Mouse (Mus musculus) kidney, postnatal 0 days (tissue): Measurements from ENCODE around the gene Slc35f6. TPM values are rescaled to one million over a fixed set of nuclear protein-coding genes. Genes with fewer than 3 reads are reported as not detected.
"Not testable (repeated sequence)": the region's sequence is repeated elsewhere in the genome, so short reads cannot be mapped to it uniquely, and the experiment has no call there.

Experiments used
- ATAC-seq: fragments of 200-750 bp; cut with Nextera tagmentation; replicated peaks from 2 replicates; pipeline ENCODE4 v1.8.0; 2017; ENCODE audit warnings: low read depth, moderate number of reproducible peaks, moderate TSS enrichment, moderate library complexity; ENCODE audit not compliant: low FRiP score
- DNase-seq: peaks from one replicate; pipeline ENCODE4 v3.0.0-alpha.2; 2016; ENCODE audit warnings: low spot score
- H3K27ac ChIP-seq: fragments of 300-500 bp; sonication (generic); 2 replicates; pipeline ENCODE4 v1.5.1; 2014; ENCODE audit warnings: mild to moderate bottlenecking
- H3K27me3 ChIP-seq: fragments of 300-500 bp; sonication (generic); 2 replicates; pipeline ENCODE4 v1.6.1; 2014; ENCODE audit warnings: low read length, mixed read lengths; ENCODE audit not compliant: insufficient read depth
- H3K36me3 ChIP-seq: fragments of 300-500 bp; sonication (generic); 2 replicates; pipeline ENCODE4 v1.6.1; 2014; ENCODE audit warnings: low read length, mixed read lengths; ENCODE audit not compliant: insufficient read depth
- H3K4me1 ChIP-seq: fragments of 300-500 bp; sonication (generic); replicated peaks from 2 replicates; pipeline ENCODE4 v1.6.1; 2014; ENCODE audit warnings: antibody characterized with exemption, low read length, mixed read lengths; ENCODE audit not compliant: insufficient read depth
- H3K4me2 ChIP-seq: fragments of 300-500 bp; sonication (generic); 2 replicates; pipeline ENCODE4 v1.6.1; 2014; ENCODE audit warnings: mild to moderate bottlenecking, low read length, moderate library complexity, mixed read lengths
- H3K4me3 ChIP-seq: fragments of 300-500 bp; sonication (generic); replicated peaks from 2 replicates; pipeline ENCODE4 v1.5.1; 2014; ENCODE audit warnings: low read depth, low read length
- H3K9ac ChIP-seq: fragments of 300-500 bp; sonication (generic); 2 replicates; pipeline ENCODE4 v1.6.1; 2014; ENCODE audit warnings: low read depth, low read length
- H3K9me3 ChIP-seq: fragments of 300-500 bp; sonication (generic); replicated peaks from 2 replicates; pipeline ENCODE4 v1.6.1; 2016; ENCODE audit warnings: low read length, inconsistent platforms, mixed read lengths
- CTCF ChIP-seq: IDR thresholded peaks from 2 replicates; pipeline ENCODE4 v1.5.1; 2016; ENCODE audit warnings: antibody characterized with exemption, low read depth, mild to moderate bottlenecking, moderate library complexity
- WGBS: fragments of 180-500 bp; shearing (Covaris S2); extraction: QIAGEN DNeasy Blood & Tissue Kit; methylation state at CpG from one replicate; pipeline ENCODE4 v1.1.7; 2014; 5-methylcytosine and 5-hydroxymethylcytosine counted together
- polyA plus RNA-seq: library from polyadenylated mRNA; unstranded; fragments of >200 nt; fragmentation: Nextera tagmentation; extraction: Ambion mirVana; gene quantifications from 2 replicates; pipeline ENCODE4 v1.2.1, GENCODE M21; 2015

Gene Slc35f6
- polyA plus RNA-seq, 1 experiment from 2014 or later: 24.8 TPM

- H3K27ac ChIP-seq: no peak overlapping the region
- H3K4me2 ChIP-seq: no peak overlapping the region
- WGBS: 85% methylated on average over 7 of the region's 7 CpGs
- no peaks in the 10 kb centered on the region for H3K27me3 ChIP-seq
- H3K9me3 ChIP-seq: no peaks in the 10 kb centered on the region
- no peak overlapping the region for H3K4me3 ChIP-seq
- no peak for ATAC-seq
- DNase-seq: no peak
- H3K36me3 ChIP-seq: peaks cover 27% of the 10 kb centered on the region
- TF ChIP-seq CTCF: no peak
- no peak overlapping the region for H3K9ac ChIP-seq
- H3K4me1 ChIP-seq: no peaks in the 10 kb centered on the region
Measured at GRCm38 (mm10) chr5:30676800-30677199, 29.1 kb downstream of the Slc35f6 start.

- not testable (repeated sequence) for H3K27ac ChIP-seq, H3K4me3 ChIP-seq, H3K4me2 ChIP-seq, H3K4me1 ChIP-seq, ATAC-seq, H3K27me3 ChIP-seq, H3K9me3 ChIP-seq, H3K9ac ChIP-seq, DNase-seq
- 94% methylated on average over 3 of the region's 3 CpGs for WGBS
- peaks cover 15% of the 10 kb centered on the region for H3K36me3 ChIP-seq
Measured at GRCm38 (mm10) chr5:30678069-30678468, 30.3 kb downstream of the Slc35f6 start.

GRCm38 (mm10) chr5:30678722-30679296 is 31.1 kb downstream of the Slc35f6 start:
- TF ChIP-seq CTCF: no peak
- H3K27me3 ChIP-seq: no peaks in the 10 kb centered on the region
- ATAC-seq (no peak), DNase-seq (no peak)
- H3K36me3 ChIP-seq: 0 out of 2 replicates have a peak, but pooled peaks cover 10% of the 10 kb centered on the region
- H3K4me1 ChIP-seq: no peaks in the 10 kb centered on the region
- no peak overlapping the region for H3K27ac ChIP-seq
- H3K4me2 ChIP-seq: no peak overlapping the region
- no peak overlapping the region for H3K4me3 ChIP-seq
- H3K9ac ChIP-seq: no peak overlapping the region
- no peaks in the 10 kb centered on the region for H3K9me3 ChIP-seq
- 100% methylated on average over 4 of the region's 4 CpGs for WGBS

GRCm38 (mm10) chr5:30679593-30679992 is 31.9 kb downstream of the Slc35f6 start:
- Histone ChIP-seq H3K9me3 (no peaks in the 10 kb centered on the region), H3K4me1 (no peaks in the 10 kb centered on the region), H3K4me2 (no peak overlapping the region), H3K4me3 (no peak overlapping the region), H3K27ac (no peak overlapping the region), H3K9ac (no peak overlapping the region), H3K27me3 (no peaks in the 10 kb centered on the region), H3K36me3 (0 out of 2 replicates have a peak, but pooled peaks cover 7% of the 10 kb centered on the region)
- ATAC-seq (no peak), DNase-seq (no peak)
- no peak for TF ChIP-seq CTCF
- WGBS: 76% methylated on average over 5 of the region's 5 CpGs

- no peak overlapping the region for H3K27ac ChIP-seq
- DNase-seq: no peak
- 86% methylated on average over 5 of the region's 5 CpGs for WGBS
- no peaks in the 10 kb centered on the region for H3K9me3 ChIP-seq
- H3K27me3 ChIP-seq: no peaks in the 10 kb centered on the region
- no peak overlapping the region for H3K4me3 ChIP-seq
- H3K9ac ChIP-seq: no peak overlapping the region
- H3K4me2 ChIP-seq: no peak overlapping the region
- no peaks in the 10 kb centered on the region for H3K36me3 ChIP-seq
- ATAC-seq: no peak
- no peaks in the 10 kb centered on the region for H3K4me1 ChIP-seq
- no peak for TF ChIP-seq CTCF
Measured at GRCm38 (mm10) chr5:30681970-30682369, 34.2 kb downstream of the Slc35f6 start.

GRCm38 (mm10) chr5:30682967-30683600 is 35.4 kb downstream of the Slc35f6 start:
- ATAC-seq (no peak), DNase-seq (no peak)
- H3K27me3 ChIP-seq: no peaks in the 10 kb centered on the region
- no peak overlapping the region for H3K27ac ChIP-seq
- H3K4me3 ChIP-seq: no peak overlapping the region
- no peaks in the 10 kb centered on the region for H3K9me3 ChIP-seq
- H3K9ac ChIP-seq: no peak overlapping the region
- no peaks in the 10 kb centered on the region for H3K36me3 ChIP-seq
- TF ChIP-seq CTCF: peak; percentile 57
- H3K4me2 ChIP-seq: no peak overlapping the region
- no peaks in the 10 kb centered on the region for H3K4me1 ChIP-seq

GRCm38 (mm10) chr5:30683993-30684392 is 36.3 kb downstream of the Slc35f6 start:
- ATAC-seq: no peak
- no peak overlapping the region for H3K4me3 ChIP-seq
- H3K4me1 ChIP-seq: no peaks in the 10 kb centered on the region
- H3K36me3 ChIP-seq: no peaks in the 10 kb centered on the region
- no peak overlapping the region for H3K4me2 ChIP-seq
- no peak overlapping the region for H3K27ac ChIP-seq
- TF ChIP-seq CTCF: peak; percentile 37; the same call in 1 of the 2 replicates
- H3K9ac ChIP-seq: no peak overlapping the region
- no peaks in the 10 kb centered on the region for H3K9me3 ChIP-seq
- H3K27me3 ChIP-seq: no peaks in the 10 kb centered on the region
- 78% methylated on average over 3 of the region's 3 CpGs for WGBS
- DNase-seq: no peak
